Mouse (Mus musculus): ENCODE results near the gene Hspa8. TPM values are rescaled to one million over a fixed set of nuclear protein-coding genes. Genes with fewer than 3 reads are reported as not detected.

Gene Hspa8
- total and polyA plus RNA-seq, 3 experiments = 418 to 5,439 (median 3,011) TPM

DNA sequence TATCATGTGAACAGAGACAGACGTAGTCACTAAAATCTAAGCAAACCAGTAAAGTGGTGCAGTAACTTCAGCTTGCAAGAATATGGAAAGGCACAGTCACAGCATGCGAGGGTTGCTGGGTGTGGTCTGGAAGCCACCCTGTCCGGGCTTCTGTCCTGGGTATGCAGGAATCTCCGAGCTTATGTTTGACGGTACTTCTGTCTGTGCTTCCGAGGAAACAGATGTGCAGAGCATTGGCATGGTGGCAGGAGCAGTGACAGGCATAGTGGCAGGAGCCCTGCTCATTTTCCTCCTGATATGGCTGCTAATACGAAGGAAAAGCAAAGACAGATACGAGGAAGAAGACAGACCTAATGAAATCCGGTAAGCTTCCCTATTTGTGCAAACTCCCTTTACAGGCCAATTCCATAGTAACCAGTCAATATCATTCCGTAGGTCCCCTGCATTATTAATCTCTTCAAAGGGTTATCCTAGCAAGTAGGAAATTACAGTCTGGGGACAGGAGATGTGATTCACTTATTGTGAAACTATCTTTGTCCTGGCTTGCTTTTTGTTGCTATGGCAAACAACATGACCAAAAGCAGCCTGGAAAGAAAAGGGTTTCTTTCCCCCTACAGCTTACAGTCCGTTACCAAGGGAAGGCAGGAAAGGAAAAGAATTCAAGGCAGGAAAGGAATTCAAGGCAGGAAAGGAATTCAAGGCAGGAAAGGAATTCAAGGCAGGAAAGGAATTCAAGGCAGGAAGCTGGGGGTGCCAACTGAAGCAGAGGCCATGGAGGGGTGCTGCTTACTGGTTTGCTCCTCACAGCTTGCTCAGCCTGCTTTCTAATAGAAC, 19.7 kb upstream of the Hspa8 start:
- no peaks in the 10 kb centered on the region for H3K9me3 ChIP-seq (replicated peaks; ENCODE audit: insufficient read depth, low read length)
- H3K36me3 ChIP-seq (ENCODE audit: control insufficient read depth in 1 of 2, insufficient read depth in 2 of 2, low read length in 2 of 2) = peaks cover 0 to 6% of the 10 kb centered on the region in 2 experiments; a peak in 1 of 4 replicates
- no peaks in the 10 kb centered on the region for H3K79me2 ChIP-seq (ENCODE audit: control insufficient read depth, insufficient read depth, low read length, poor library complexity)
- no peak for DNase-seq (ENCODE audit: low read depth, low spot score)
- peaks cover 3% of the 10 kb centered on the region in 2 experiments for H3K27me3 ChIP-seq (ENCODE audit: control insufficient read depth in 1 of 2, insufficient read depth in 2 of 2, low read length in 2 of 2)
- TF ChIP-seq HCFC1 (IDR thresholded peaks at IDR 0.05; ENCODE audit: low read depth, low read length) = no peak
- no peak for TF ChIP-seq EP300 (IDR thresholded peaks at IDR 0.05; ENCODE audit: low read depth in 1 of 2, low read length in 2 of 2)
- no peak for TF ChIP-seq SIN3A (IDR thresholded peaks at IDR 0.05; ENCODE audit: low read length)
- no peak for TF ChIP-seq GABPA (IDR thresholded peaks at IDR 0.05; ENCODE audit: low read depth, low read length)
- no peak for TF ChIP-seq SMC3 (IDR thresholded peaks at IDR 0.05; ENCODE audit: low read depth, low read length)
- TF ChIP-seq POLR2AphosphoS2 (IDR thresholded peaks at IDR 0.05; ENCODE audit: low read length) = no peak
- no peak overlapping the region for H3K27ac ChIP-seq (ENCODE audit: control insufficient read depth, low read depth, low read length)
- peaks cover 0 to 6% of the 10 kb centered on the region in 2 experiments; a peak in 2 of 4 replicates for H3K4me1 ChIP-seq (ENCODE audit: control insufficient read depth in 1 of 2, insufficient read depth in 2 of 2, low read length in 2 of 2)
- H3K9ac ChIP-seq (ENCODE audit: control insufficient read depth, low read depth, low read length, poor library complexity, severe bottlenecking) = no peak overlapping the region
- no peak overlapping the region for H3K4me3 ChIP-seq (ENCODE audit: control insufficient read depth in 1 of 2, insufficient read depth in 1 of 2, low read depth in 2 of 2, low read length in 2 of 2)

DNA sequence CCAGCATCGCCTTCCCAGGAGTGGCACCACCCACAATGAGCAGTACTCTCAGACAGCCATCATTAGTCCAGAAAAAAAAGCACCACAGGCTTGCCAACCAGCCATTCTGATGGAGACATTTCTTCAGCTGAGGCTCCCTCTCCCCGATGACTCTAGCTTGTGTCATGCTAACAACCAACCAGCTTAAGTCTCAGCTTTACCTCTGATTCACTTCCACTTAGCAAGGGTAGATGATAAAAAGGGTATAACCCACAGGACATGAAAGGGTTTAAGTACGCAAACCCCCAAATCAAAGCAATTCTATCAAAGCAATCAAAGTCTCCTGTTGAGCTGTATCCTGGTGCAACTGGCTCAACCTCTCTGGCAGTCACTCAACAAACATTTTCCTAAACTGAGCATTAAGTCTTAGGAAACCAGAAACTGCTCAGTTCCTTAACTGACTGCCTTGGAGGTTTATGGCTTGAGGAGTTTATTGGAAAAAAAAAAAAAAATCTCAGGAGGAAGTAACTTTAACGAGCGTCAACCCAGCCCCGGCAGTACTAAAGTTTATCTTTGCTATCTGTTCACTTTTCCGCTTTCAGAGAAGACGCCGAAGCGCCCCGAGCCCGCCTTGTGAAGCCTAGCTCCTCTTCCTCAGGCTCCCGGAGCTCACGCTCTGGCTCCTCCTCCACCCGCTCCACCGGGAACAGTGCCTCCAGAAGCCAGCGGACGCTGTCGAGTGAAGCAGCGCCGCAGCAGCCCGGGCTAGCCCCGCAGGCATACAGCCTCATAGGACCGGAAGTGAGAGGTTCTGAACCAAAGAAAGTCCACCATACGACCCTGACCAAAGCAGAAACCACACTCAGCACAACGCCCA, 18.8 kb upstream of the Hspa8 start:
- no peaks in the 10 kb centered on the region for H3K9me3 ChIP-seq (replicated peaks; ENCODE audit: insufficient read depth, low read length)
- peaks cover 0 to 2% of the 10 kb centered on the region in 2 experiments; a peak in 1 of 4 replicates for H3K36me3 ChIP-seq (ENCODE audit: control insufficient read depth in 1 of 2, insufficient read depth in 2 of 2, low read length in 2 of 2)
- peaks cover 3% of the 10 kb centered on the region in 2 experiments for H3K27me3 ChIP-seq (ENCODE audit: control insufficient read depth in 1 of 2, insufficient read depth in 2 of 2, low read length in 2 of 2)
- TF ChIP-seq TBP (IDR thresholded peaks at IDR 0.05; ENCODE audit: low read depth, low read length) (no peak), MEF2A (IDR thresholded peaks at IDR 0.05; ENCODE audit: extremely low read depth, insufficient replicate concordance, low read depth, low read length, poor library complexity, severe bottlenecking) (no peak), MAFK (IDR thresholded peaks at IDR 0.05; ENCODE audit: borderline replicate concordance, low read depth, low read length) (no peak), SIN3A (IDR thresholded peaks at IDR 0.05; ENCODE audit: low read length) (no peak), USF2 (IDR thresholded peaks at IDR 0.05; ENCODE audit: borderline replicate concordance in 1 of 2, insufficient read depth in 1 of 2, low read depth in 1 of 2, low read length in 2 of 2) (no peak), ZNF384 (IDR thresholded peaks at IDR 0.05; ENCODE audit: low read depth, low read length) (peak; percentile 52), ZC3H11A (IDR thresholded peaks at IDR 0.05; ENCODE audit: low read depth, low read length) (no peak), MAZ (IDR thresholded peaks at IDR 0.05; ENCODE audit: low read depth, low read length) (no peak), CHD1 (IDR thresholded peaks at IDR 0.05; ENCODE audit: low read depth, low read length) (no peak), ZKSCAN1 (IDR thresholded peaks at IDR 0.05; ENCODE audit: low read depth, low read length) (no peak), RCOR1 (IDR thresholded peaks at IDR 0.05; ENCODE audit: low read depth, low read length) (peak; percentile 36)
- no peaks in the 10 kb centered on the region for H3K79me2 ChIP-seq (ENCODE audit: control insufficient read depth, insufficient read depth, low read length, poor library complexity)
- peaks cover 0 to 6% of the 10 kb centered on the region in 2 experiments; a peak in 2 of 4 replicates for H3K4me1 ChIP-seq (ENCODE audit: control insufficient read depth in 1 of 2, insufficient read depth in 2 of 2, low read length in 2 of 2)
- DNase-seq (ENCODE audit: low read depth, low spot score) = peak; percentile 32
- H3K27ac ChIP-seq (ENCODE audit: control insufficient read depth, low read depth, low read length) = no peak overlapping the region
- H3K9ac ChIP-seq (ENCODE audit: control insufficient read depth, low read depth, low read length, poor library complexity, severe bottlenecking) = no peak overlapping the region; the same call in 1 of the 2 replicates
- peak overlapping the region in 1 of 2 experiments; percentile 17; a peak in 1 of 4 replicates for H3K4me3 ChIP-seq (ENCODE audit: control insufficient read depth in 1 of 2, insufficient read depth in 1 of 2, low read depth in 2 of 2, low read length in 2 of 2)
